Mouse (Mus musculus) activated CD4-positive, CD25-positive, alpha-beta regulatory T cell (primary cell): ENCODE data around the gene Gss. TPM values are rescaled to one million over a fixed set of nuclear protein-coding genes. Genes with fewer than 3 reads are reported as not detected.

Experiments used
- polyA plus RNA-seq, 2 experiments: library from polyadenylated mRNA; unstranded; fragments of 100-300 nt; shearing (Covaris generic); gene quantifications; one replicate each; pipeline ENCODE4 v1.2.1; 2017

Gss gene
- 10 to 100 TPM; 15.6 to 15.7 TPM for polyA plus RNA-seq

DNA sequence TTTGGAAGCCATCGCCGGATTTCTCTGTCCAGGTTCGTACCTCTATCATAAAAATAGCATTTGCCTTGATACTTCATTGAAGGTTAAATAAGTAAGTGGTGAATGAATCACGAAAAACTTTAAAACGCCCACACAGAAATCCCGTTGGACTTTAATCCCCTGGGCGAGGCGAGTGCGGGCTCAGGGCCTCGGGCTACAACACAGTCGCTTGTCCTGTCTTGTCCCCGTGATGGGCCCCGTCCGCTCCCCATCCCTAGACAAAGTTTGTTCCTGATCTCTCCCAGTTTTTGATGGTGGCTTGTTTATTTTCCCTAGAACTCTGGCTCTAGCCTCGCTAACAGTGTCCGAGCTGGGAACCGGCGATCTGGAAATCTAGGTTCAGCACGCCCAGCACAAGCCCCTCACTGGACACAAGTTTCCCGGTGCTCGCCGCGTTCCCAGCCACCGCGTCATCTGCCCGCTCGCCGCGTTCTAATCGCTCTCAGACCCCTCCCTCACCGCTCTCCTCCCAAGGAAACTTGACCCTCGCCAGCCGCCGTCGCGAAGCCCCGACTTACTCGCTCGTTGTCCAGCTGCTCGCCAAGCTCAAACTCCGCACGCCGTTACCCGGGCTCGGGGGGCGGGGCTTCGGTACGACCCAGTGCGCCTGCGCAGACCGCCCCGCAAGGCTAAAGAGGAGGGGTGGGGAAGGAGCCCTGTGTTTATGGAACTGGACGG lies at the start of gene Gss:
Gss (minus strand) TSS at position 674 of the 717 bp plus-strand sequence.

DNA sequence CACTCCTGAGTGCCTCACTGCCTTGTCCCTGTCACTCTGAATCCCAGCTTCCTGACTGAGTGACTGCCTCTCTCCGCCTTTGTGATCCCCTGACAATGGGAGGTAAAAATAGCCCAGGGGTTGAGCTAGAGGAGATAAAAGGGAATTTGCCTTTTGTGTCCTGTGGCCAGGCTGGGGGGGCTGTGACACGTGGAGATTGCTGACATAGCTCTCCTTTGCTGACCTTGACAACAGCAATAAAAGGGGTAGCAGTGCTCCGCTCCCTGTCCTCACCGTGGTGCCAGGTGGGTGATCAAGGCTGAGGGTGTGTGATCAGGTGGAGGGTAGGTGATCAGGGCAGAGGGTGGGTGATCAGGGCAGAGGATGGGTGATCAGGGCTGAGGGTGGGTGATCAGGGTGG lies 18.4 kb upstream of the Gss start, which contains the start of gene Myh7b:
Myh7b (plus strand) TSS at position 235 of the 400 bp plus-strand sequence.

DNA sequence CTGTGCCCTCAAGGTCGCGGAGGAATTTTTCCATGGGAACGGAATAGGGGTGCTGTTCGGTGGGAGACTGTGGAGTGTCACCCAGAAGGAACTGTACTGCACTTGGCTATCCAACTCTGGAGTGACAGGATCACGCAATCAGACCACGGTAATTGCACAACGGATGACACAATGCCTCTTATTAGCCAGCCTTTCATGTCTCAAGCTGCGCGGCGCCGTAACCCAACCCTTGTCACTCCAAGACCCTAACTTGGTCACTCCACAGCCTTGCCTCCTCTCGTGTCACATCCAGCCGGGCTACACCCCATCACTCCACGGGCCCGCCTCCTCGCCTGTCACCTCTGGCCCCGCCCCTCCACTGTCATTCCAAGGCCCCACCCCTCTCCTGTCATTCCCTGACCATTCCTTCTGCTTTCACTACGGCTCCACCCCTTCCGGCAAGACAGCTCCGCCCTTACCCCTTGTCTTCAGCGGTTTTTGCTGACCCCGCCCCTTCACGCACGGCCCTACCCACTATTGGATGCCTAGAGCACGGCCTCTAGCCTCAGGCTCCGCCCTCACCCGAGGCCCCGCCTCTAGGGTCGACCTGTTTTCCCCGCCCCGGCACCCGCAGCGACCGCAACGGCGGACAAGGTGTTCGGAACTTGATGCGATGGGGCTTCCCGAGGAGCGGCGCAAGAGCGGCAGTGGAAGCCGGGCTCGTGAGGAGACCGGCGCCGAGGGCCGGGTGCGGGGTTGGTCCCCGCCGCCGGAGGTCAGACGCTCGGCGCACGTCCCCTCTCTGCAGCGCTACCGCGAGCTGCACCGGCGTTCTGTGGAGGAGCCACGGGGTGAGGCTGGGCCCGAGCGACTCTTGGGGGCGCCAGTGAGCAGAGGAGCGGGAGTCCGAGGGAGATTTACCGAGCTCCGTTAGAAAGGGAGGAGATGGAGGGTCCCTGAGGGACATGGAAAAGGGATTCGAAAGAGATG lies 74.9 kb downstream of the Gss start, which contains the start of the genes Acss2 and Ggt7:
Acss2 (plus strand) TSS at position 494 of the 969 bp plus-strand sequence.
Ggt7 (minus strand) TSS at position 783 of the 969 bp plus-strand sequence.

Other genes starting within 250 kb of the Gss start
- 10 to 100 TPM; 42.5 to 44.1 TPM for gene Pigu, start 235.4 kb downstream of the Gss start, polyA plus RNA-seq
- gene Trp53inp2, start 211.8 kb downstream of the Gss start, polyA plus RNA-seq: 1 to 10 TPM; 2.0 to 3.9 TPM
- 10 to 100 TPM; 22.8 to 22.9 TPM for gene Ncoa6, start 118.9 kb downstream of the Gss start, polyA plus RNA-seq
- gene Acss2, start 74.9 kb downstream of the Gss start, polyA plus RNA-seq: 10 to 100 TPM; 55.1 to 66.8 TPM
- 1 to 10 TPM; 6.2 to 8.3 TPM for gene Ggt7, start 74.6 kb downstream of the Gss start, polyA plus RNA-seq
- under 1 TPM in 1 of 2 experiments, not detected in 1; 0.02 TPM for gene Myh7b, start 18.4 kb upstream of the Gss start, polyA plus RNA-seq
- 100 to 1,000 TPM; 208 to 271 TPM for gene Trpc4ap, start 99.6 kb upstream of the Gss start, polyA plus RNA-seq
- gene Edem2, start 136.7 kb upstream of the Gss start, polyA plus RNA-seq: 10 to 100 TPM; 65.5 to 66.5 TPM
- gene Gm17581, start 143.1 kb upstream of the Gss start, polyA plus RNA-seq: not detected
- under 1 TPM; 0.36 to 0.87 TPM for gene Procr, start 158.3 kb upstream of the Gss start, polyA plus RNA-seq
- gene Mmp24, start 182.5 kb upstream of the Gss start, polyA plus RNA-seq: under 1 TPM in 1 of 2 experiments, not detected in 1; 0.06 TPM
- 10 to 100 TPM; 44.9 to 51.3 TPM for gene BC029722, start 226.6 kb upstream of the Gss start, polyA plus RNA-seq
- 100 to 1,000 TPM; 204 to 246 TPM for gene Eif6, start 234.1 kb upstream of the Gss start, polyA plus RNA-seq
- gene Fam83c, start 242.0 kb upstream of the Gss start, polyA plus RNA-seq: not detected